Mouse (Mus musculus) C2C12 (cell line): ENCODE measurements at regions not wholly inside any gene's neighbourhood (a gene's known extent, or its start where the extent isn't known, plus 50 kb on each side); places are given as distances from the start of the nearest gene placed in this dataset.

Experiments used
- CTCF ChIP-seq: IDR thresholded peaks from one replicate; pipeline ENCODE4 v1.5.1; 2011; ENCODE audit not compliant: control insufficient read depth, insufficient read depth, insufficient read length
- MYOG ChIP-seq: IDR thresholded peaks from one replicate; pipeline ENCODE4 v1.6.1; 2011; ENCODE audit not compliant: control insufficient read depth, insufficient read length; ENCODE audit errors: extremely low read depth
- USF1 ChIP-seq: IDR thresholded peaks from one replicate; pipeline ENCODE4 v1.6.1; 2011; ENCODE audit warnings: low read depth, mild to moderate bottlenecking, control low read depth, moderate library complexity

GRCm38 (mm10) chr13:80535755-80536350, 347.3 kb upstream of the Arrdc3 start:
- TF ChIP-seq CTCF: no peak
- no peak for TF ChIP-seq MYOG
- no peak for TF ChIP-seq USF1
